Mouse (Mus musculus) midbrain, embryonic 10.5 days (tissue): ENCODE measurements at regions not wholly inside any gene's neighbourhood (a gene's known extent, or its start where the extent isn't known, plus 50 kb on each side); places are given as distances from the start of the nearest gene placed in this dataset.

Source experiments
- DNase-seq: peaks from one replicate; pipeline ENCODE4 v3.0.0-alpha.2; 2017; ENCODE audit warnings: low spot score
- H3K27ac ChIP-seq: fragments of 300-500 bp; sonication (generic); replicated peaks from 2 replicates; pipeline ENCODE4 v1.5.1; 2016; ENCODE audit warnings: mild to moderate bottlenecking
- H3K27me3 ChIP-seq: fragments of 300-500 bp; sonication (generic); 2 replicates; pipeline ENCODE4 v1.6.1; 2016; ENCODE audit warnings: low read depth, mild to moderate bottlenecking; ENCODE audit not compliant: poor library complexity, severe bottlenecking
- H3K36me3 ChIP-seq: fragments of 300-500 bp; sonication (generic); 2 replicates; pipeline ENCODE4 v1.6.1; 2016; ENCODE audit warnings: mild to moderate bottlenecking, moderate library complexity
- H3K4me1 ChIP-seq: fragments of 300-500 bp; sonication (generic); 2 replicates; pipeline ENCODE4 v1.6.1; 2016
- H3K4me3 ChIP-seq: fragments of 300-500 bp; sonication (generic); 2 replicates; pipeline ENCODE4 v1.5.1; 2016; ENCODE audit warnings: mild to moderate bottlenecking, moderate library complexity
- H3K9me3 ChIP-seq: fragments of 300-500 bp; sonication (generic); replicated peaks from 2 replicates; pipeline ENCODE4 v1.6.1; 2016; ENCODE audit warnings: mild to moderate bottlenecking
- whole genome bisulfite sequencing: fragments of 180-500 bp; shearing (Covaris S2); methylation state at CpG from one replicate; pipeline ENCODE4 v1.1.7; 2016; 5-methylcytosine and 5-hydroxymethylcytosine counted together

GRCm38 (mm10) chr8:23504704-23505103 lies 1093.5 kb downstream of the Mrps31 start:
- Histone ChIP-seq H3K27me3 (no peaks in the 10 kb centered on the region), H3K4me3 (no peak overlapping the region), H3K4me1 (peaks cover 8% of the 10 kb centered on the region; the same call in 1 of the 2 replicates), H3K9me3 (no peaks in the 10 kb centered on the region), H3K36me3 (no peaks in the 10 kb centered on the region), H3K27ac (peak overlapping the region; percentile 28; the same call in 1 of the 2 replicates)
- 62% methylated on average over 10 of the region's 10 CpGs for WGBS
- DNase-seq: peak; percentile 51

- H3K36me3 ChIP-seq: no peaks in the 10 kb centered on the region
- H3K4me1 ChIP-seq: peaks cover 8% of the 10 kb centered on the region; the same call in 1 of the 2 replicates
- no peak overlapping the region for H3K27ac ChIP-seq
- H3K9me3 ChIP-seq: no peaks in the 10 kb centered on the region
- no peaks in the 10 kb centered on the region for H3K27me3 ChIP-seq
- WGBS: 89% methylated on average over 9 of the region's 9 CpGs
- no peak for DNase-seq
- H3K4me3 ChIP-seq: no peak overlapping the region
Observed at GRCm38 (mm10) chr8:23505216-23505615, 1094.1 kb downstream of the Mrps31 start.

GRCm38 (mm10) chr8:23505966-23506365 lies 1094.8 kb downstream of the Mrps31 start:
- H3K4me1 ChIP-seq: peaks cover 8% of the 10 kb centered on the region; the same call in 1 of the 2 replicates
- H3K9me3 ChIP-seq: no peaks in the 10 kb centered on the region
- no peak overlapping the region for H3K4me3 ChIP-seq
- WGBS: 91% methylated on average over 4 of the region's 4 CpGs
- no peaks in the 10 kb centered on the region for H3K27me3 ChIP-seq
- H3K27ac ChIP-seq: no peak overlapping the region
- no peaks in the 10 kb centered on the region for H3K36me3 ChIP-seq
- no peak for DNase-seq

GRCm38 (mm10) chr8:23507661-23508060 lies 1096.5 kb downstream of the Mrps31 start:
- no peaks in the 10 kb centered on the region for H3K27me3 ChIP-seq
- H3K9me3 ChIP-seq: no peaks in the 10 kb centered on the region
- no peaks in the 10 kb centered on the region for H3K36me3 ChIP-seq
- WGBS: 70% methylated on average over 4 of the region's 4 CpGs
- no peak for DNase-seq
- peaks cover 8% of the 10 kb centered on the region; the same call in 1 of the 2 replicates for H3K4me1 ChIP-seq
- no peak overlapping the region for H3K4me3 ChIP-seq
- H3K27ac ChIP-seq: no peak overlapping the region

- Histone ChIP-seq H3K4me3 (no peak overlapping the region), H3K36me3 (no peaks in the 10 kb centered on the region), H3K27ac (no peak overlapping the region), H3K9me3 (no peaks in the 10 kb centered on the region), H3K27me3 (no peaks in the 10 kb centered on the region), H3K4me1 (no peaks in the 10 kb centered on the region; the same call in 1 of the 2 replicates)
- WGBS: 72% methylated on average over 5 of the region's 5 CpGs
- no peak for DNase-seq
Observed at GRCm38 (mm10) chr8:23510076-23510475, 1098.9 kb downstream of the Mrps31 start.

GRCm38 (mm10) chr8:23510561-23510960 lies 1099.4 kb downstream of the Mrps31 start:
- H3K4me1 ChIP-seq: no peaks in the 10 kb centered on the region; the same call in 1 of the 2 replicates
- H3K9me3 ChIP-seq: no peaks in the 10 kb centered on the region
- H3K27ac ChIP-seq: 0 out of 2 replicates have a peak overlapping the region, but pooled peaks have one; percentile 24
- WGBS: 78% methylated on average over 5 of the region's 5 CpGs
- no peak for DNase-seq
- no peaks in the 10 kb centered on the region for H3K27me3 ChIP-seq
- no peak overlapping the region for H3K4me3 ChIP-seq
- H3K36me3 ChIP-seq: no peaks in the 10 kb centered on the region

GRCm38 (mm10) chr8:23511264-23511663 lies 1100.1 kb downstream of the Mrps31 start:
- Histone ChIP-seq H3K27me3 (no peaks in the 10 kb centered on the region), H3K4me3 (no peak overlapping the region), H3K9me3 (no peaks in the 10 kb centered on the region), H3K27ac (no peak overlapping the region), H3K36me3 (no peaks in the 10 kb centered on the region), H3K4me1 (no peaks in the 10 kb centered on the region; the same call in 1 of the 2 replicates)
- 83% methylated on average over 1 of the region's 1 CpGs for WGBS
- no peak for DNase-seq

- Histone ChIP-seq H3K4me1 (no peaks in the 10 kb centered on the region; the same call in 1 of the 2 replicates), H3K36me3 (no peaks in the 10 kb centered on the region), H3K27ac (no peak overlapping the region), H3K27me3 (no peaks in the 10 kb centered on the region), H3K4me3 (no peak overlapping the region), H3K9me3 (no peaks in the 10 kb centered on the region)
- WGBS: 94% methylated on average over 6 of the region's 6 CpGs
- no peak for DNase-seq
Observed at GRCm38 (mm10) chr8:23511792-23512191, 1100.6 kb downstream of the Mrps31 start.

- no peak overlapping the region for H3K27ac ChIP-seq
- 79% methylated on average over 2 of the region's 2 CpGs for WGBS
- no peak for DNase-seq
- no peaks in the 10 kb centered on the region for H3K9me3 ChIP-seq
- H3K4me3 ChIP-seq: no peak overlapping the region
- H3K27me3 ChIP-seq: no peaks in the 10 kb centered on the region
- no peaks in the 10 kb centered on the region for H3K36me3 ChIP-seq
- no peaks in the 10 kb centered on the region for H3K4me1 ChIP-seq
Observed at GRCm38 (mm10) chr8:23516469-23516868, 1105.3 kb downstream of the Mrps31 start.

- 58% methylated on average over 10 of the region's 10 CpGs for WGBS
- no peak overlapping the region for H3K27ac ChIP-seq
- DNase-seq: peak; percentile 64
- no peaks in the 10 kb centered on the region; the same call in 1 of the 2 replicates for H3K9me3 ChIP-seq
- no peaks in the 10 kb centered on the region for H3K27me3 ChIP-seq
- H3K4me1 ChIP-seq: no peaks in the 10 kb centered on the region
- no peaks in the 10 kb centered on the region for H3K36me3 ChIP-seq
- H3K4me3 ChIP-seq: no peak overlapping the region
Observed at GRCm38 (mm10) chr8:23531551-23532142, 1120.5 kb downstream of the Mrps31 start.

GRCm38 (mm10) chr8:23537681-23538359 lies 1126.7 kb downstream of the Mrps31 start:
- 87% methylated on average over 7 of the region's 7 CpGs for WGBS
- no peak overlapping the region for H3K4me3 ChIP-seq
- no peak overlapping the region for H3K27ac ChIP-seq
- no peaks in the 10 kb centered on the region for H3K9me3 ChIP-seq
- H3K27me3 ChIP-seq: no peaks in the 10 kb centered on the region
- H3K4me1 ChIP-seq: no peaks in the 10 kb centered on the region
- no peak for DNase-seq
- no peaks in the 10 kb centered on the region for H3K36me3 ChIP-seq

GRCm38 (mm10) chr8:23553565-23554473 lies 1142.7 kb downstream of the Mrps31 start:
- Histone ChIP-seq H3K36me3 (no peaks in the 10 kb centered on the region), H3K9me3 (no peaks in the 10 kb centered on the region), H3K27ac (0 out of 2 replicates have a peak overlapping the region, but pooled peaks have one; percentile 13), H3K27me3 (no peaks in the 10 kb centered on the region), H3K4me1 (no peaks in the 10 kb centered on the region), H3K4me3 (no peak overlapping the region)
- DNase-seq: no peak
- 72% methylated on average over 12 of the region's 12 CpGs for WGBS
